Mouse (Mus musculus) v-Abl transformed pro-B cells (cell line): Measurements from ENCODE around the gene Cd4.

Experiments
- in situ Hi-C, 2 experiments: fragments of 400-800 bp; cut with MboI; formaldehyde crosslinking; loops; one replicate each; pipeline ENCODE4 v1.15.1; 2025; ENCODE audit not compliant: unreplicated experiment in 2 of 2

The Cd4 gene

DNA sequence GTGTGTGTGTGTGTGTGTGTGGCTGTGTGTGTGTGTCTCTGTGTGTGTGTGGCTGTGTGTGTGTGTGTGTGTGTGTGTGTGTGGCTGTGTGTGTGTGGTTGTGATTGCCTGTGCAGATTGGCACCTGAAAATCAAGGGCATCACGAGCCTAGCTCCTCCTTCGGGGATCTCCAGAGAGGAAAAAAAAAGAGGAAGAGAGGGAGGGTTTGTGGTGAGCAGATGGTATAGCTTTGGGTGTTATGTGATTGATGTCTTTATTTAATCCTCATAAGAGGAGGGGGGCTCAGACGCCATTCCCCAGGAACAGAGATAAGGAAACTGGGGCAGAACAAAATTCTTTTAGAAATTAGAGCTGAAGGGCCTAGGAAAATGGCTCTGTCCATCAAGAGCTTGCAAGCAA, 10.3 kb upstream of the Cd4 start:
- in situ Hi-C loops, result loop anchor here in 1 of 2 experiments (25.0 kb wide), 1 partner anchor 714 kb away; no protein-coding TSS in a partner anchor

DNA sequence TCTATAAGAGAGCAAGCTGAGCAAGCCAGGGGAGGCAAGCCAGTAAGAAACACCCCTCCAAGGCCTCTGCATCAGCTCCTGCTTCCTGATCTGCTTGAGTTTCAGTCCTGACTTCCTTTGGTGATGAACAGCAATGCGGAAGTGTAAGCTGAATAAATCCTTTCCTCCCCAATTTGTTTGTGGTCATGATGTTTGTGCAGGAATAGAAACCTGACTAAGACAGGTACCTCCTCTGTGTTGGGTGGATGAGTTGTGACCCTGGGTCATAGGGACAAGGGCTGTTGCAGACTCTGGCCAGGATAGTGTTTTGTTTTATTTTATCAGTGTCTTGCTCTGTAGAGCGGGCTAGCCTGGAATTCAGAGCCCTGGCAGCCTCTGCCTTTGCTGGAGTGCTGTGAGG, 6.1 kb upstream of the Cd4 start:
- in situ Hi-C loops, result loop anchor here in 1 of 2 experiments (25.0 kb wide), 1 partner anchor 718 kb away; no protein-coding TSS in a partner anchor

DNA sequence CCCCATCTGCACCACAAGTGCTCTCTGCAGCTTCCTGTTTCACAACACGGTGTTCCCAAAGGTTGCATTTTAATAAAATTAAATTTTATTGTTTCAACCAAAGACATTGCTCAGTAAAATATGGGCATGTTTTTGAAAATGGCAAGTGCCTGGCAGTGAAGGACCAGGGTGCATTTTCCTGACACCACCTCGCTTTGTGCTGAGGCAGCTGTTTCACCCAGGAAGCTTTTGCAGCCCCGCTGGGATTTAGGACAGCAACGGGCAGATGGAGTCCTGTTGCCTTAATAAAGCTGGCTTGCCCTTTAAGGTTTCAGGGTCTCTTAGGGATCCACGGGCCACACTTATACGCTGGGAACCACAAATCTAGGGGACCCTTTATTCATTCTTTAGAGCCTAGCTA, 3.0 kb upstream of the Cd4 start:
- in situ Hi-C loops, result loop anchor here in 1 of 2 experiments (25.0 kb wide), 1 partner anchor 721 kb away; no protein-coding TSS in a partner anchor

DNA sequence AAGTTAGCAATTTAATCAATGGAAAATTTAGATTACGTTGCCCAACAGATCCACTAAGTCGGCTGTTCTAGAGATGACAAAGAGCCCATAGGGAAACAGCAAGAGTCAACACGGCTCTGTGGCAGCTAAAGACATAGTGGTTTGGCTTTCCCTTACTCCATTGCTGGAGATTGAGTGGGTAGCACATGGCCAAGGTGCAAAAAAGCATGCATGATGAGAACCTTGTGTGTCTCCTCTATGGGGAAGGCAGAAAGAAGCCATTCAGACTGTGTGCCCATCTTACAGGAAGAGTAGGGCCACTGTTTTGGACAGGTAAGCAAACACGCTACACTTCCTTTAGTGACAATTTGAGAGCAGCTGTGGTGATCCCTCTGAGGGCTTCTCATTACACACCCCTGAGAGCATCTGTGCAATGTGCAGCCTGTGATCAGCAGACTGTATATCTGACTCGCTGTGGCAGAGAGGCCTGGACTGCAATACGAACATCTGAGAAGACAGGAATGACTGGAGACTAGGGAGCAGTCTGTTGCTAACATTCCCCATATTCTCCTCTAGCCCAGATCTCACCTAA, 619 bp upstream of the Cd4 start:
- in situ Hi-C loops, result loop anchor here in 1 of 2 experiments (25.0 kb wide), 1 partner anchor 724 kb away; no protein-coding TSS in a partner anchor

DNA sequence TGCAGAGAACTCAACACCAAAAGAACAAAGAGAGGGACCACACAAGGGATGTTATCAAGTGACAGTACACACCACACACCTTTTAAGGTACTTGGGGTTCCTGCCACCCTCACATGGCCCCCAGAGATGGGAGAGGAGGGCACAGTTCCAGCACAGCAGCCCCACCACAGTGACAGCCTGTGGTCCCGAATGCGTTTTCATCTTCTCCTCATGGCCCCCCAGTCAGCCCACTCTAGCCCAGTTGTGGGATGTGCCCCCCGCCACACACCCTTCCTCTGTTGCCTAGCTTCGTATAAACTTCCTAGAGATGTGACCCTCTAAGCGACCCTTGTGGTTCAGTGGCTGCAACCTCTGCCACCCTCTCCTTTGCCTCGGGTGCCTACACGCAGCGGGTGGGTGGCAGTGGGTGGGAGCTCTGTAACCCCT, 2.1 kb downstream of the Cd4 start:
- in situ Hi-C loops, result loop anchor here in 1 of 2 experiments (25.0 kb wide), 1 partner anchor 726 kb away; no protein-coding TSS in a partner anchor

DNA sequence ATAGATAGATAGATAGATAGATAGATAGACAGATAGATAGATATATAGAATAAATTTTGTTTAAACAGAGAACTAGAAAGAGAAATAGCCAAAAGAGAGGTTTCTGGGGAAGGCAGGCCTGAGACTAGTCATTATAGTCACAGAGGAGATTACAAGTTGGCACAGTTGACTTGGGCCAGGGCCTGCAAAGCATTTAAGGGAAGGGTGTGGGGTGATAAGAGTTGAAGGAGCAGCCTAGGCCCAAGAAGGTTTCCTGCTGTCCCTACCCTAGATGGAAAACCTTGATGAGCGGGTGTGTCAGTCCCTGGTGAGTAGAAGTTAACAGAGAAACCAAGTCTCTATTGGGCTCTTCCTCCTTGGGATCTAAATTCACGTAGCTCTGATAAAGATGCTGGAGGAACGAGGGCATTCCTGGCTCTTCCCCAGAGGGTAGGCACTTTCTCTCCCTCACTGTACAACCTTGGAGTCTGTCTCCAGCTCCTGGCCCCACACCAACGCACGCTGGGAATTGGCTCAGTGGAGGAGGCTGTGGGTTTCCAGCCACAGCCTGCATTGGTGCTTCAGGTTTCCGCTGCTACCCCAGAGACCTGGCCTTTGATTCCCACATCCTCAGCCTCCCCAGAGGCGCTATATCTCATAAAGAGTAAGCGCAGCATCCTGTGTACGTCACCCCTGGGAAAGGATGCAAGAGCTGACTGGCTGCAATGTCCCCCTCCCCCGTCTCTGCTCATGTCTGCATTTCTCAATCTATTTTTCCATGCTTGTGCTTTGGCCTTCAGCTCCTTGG, 3.1 kb downstream of the Cd4 start:
- in situ Hi-C loops, result loop anchor here in 1 of 2 experiments (25.0 kb wide), 1 partner anchor 727 kb away; no protein-coding TSS in a partner anchor

DNA sequence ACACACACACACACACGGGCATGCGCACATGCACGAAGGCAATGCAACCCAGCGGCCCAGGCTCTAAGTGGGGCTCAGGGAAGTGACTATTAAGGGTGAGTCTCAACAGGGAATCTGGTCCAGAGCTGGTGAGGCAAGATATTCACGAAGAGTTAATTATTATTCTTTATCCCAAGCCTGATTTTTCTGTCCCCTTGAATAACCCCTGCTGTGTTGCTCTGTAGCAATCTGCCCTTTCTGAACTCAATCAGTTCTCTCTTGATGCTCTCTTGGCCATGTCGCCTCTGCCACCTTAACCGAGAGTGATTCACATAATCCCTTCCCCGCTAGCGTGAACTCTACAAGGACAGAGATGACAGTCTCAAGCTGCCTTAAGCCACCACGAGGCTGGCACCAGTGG, 4.7 kb downstream of the Cd4 start:
- in situ Hi-C loops, result loop anchor here in 1 of 2 experiments (25.0 kb wide), 1 partner anchor 729 kb away; no protein-coding TSS in a partner anchor

DNA sequence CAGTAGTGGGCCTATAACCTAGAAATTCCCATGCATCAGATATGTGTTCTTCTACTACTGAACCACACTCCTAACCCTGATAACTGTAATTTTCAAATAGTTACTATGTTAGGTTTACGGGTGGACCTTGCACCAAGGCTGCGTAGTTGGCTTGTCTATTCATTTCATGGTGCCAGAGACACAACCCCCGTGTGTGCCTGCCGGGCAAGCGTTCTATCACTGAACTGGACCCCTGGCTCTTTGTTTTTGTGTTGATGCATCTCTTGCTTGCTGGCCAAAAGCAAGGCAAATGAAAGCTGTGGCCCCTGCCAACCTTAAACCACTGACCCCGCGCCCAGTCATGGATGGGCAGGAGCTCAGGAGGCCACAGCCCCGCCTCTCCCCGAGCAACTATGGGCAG, 6.2 kb downstream of the Cd4 start:
- in situ Hi-C loops, result loop anchor here in 1 of 2 experiments (25.0 kb wide), 1 partner anchor 730 kb away; no protein-coding TSS in a partner anchor

DNA sequence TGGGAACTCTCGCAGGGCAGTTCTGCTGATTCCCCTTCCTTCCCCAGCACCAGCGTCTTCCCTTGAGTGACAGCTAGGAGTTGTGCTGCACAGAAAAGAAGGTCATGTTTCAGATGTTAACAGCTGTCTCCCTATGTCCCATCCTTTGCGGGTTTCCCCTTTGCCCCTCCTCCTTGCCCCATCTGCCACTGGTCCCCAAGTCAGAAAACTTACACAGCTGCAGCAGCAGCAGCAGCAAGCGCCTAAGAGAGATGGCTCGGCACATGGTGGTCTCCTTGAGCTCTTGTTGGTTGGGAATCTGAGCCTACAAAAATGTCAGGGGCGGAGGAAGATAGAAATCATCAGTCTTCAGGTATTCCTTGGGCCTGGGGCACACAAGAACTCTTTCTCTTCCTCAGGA, 8.6 kb downstream of the Cd4 start:
- in situ Hi-C loops, result loop anchor here in 1 of 2 experiments (25.0 kb wide), 1 partner anchor 733 kb away; no protein-coding TSS in a partner anchor

DNA sequence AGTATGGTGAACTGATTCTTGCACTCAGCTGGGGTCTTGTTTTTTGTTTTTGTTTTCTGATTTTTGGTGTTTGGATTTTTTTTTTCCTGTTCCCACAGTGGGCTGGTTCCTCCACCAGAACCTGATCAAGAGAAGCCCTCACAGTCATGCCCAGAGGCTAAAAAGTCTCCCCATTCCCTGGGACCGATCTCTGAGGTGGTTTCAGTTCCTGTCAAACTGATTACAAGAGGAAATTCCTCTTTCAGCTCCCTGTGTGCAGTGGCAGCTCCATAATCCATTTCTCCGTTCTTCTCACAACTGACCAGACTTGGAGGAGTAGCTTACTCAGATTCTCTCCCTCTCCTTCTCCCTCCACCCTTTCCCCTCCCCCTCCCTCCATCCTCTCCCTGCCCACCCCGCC, 13.7 kb downstream of the Cd4 start:
- in situ Hi-C loops, result loop anchor here in 1 of 2 experiments (25.0 kb wide), 1 partner anchor 738 kb away; no protein-coding TSS in a partner anchor

DNA sequence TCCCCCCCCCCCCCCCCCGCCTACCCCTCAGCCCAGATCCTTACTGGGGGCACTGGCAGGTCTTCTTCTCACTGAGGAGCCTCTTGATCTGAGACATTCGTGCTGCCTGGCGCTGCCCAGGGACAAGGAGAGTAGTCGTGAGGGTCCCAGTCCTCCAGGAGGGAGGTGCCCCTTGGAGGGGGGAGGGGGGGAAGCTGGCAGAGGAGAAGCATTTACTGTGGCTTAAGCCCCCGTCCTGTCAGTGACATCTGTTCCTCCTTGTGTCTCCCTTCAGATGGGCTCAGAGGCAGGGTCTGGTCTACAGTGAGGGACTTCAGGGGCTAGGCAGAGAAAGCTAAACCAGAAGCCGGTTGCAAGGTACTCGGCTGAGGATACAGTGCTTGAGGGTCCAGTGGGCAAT, 21.5 kb downstream of the Cd4 start:
- in situ Hi-C loops, result loop anchor here in 1 of 2 experiments (25.0 kb wide), 1 partner anchor 746 kb away; no protein-coding TSS in a partner anchor

DNA sequence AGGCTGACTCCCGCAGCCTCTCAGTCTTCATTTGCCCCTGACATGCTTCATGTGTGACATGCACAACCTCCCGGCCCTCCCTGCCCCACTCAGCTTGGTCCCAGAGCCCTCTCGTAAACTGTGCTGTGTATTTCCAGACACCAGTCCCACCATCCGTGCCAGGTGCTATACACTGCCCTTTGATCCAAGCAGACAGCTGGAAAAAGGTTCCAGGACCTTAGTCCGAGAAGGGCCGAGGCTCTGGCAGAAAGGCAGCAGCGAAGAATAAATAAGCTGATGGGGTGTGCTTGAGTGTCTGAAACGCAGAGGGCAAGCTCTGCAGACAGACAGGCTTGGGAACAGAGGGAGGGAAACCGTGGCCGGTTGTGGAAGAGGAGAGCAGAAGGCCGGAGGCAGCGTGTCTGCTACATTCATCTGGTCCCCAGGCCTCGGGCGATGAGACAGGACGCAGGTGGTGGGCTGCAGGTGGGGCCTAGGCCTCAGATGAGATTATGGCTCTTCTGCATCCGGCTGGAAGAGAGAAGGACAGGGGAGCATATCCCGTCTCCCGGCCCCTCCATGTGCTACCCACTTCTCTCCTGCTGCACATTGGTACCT, 22.2 kb downstream of the Cd4 start:
- in situ Hi-C loops, result loop anchor here in 1 of 2 experiments (25.0 kb wide), 1 partner anchor 746 kb away; no protein-coding TSS in a partner anchor

DNA sequence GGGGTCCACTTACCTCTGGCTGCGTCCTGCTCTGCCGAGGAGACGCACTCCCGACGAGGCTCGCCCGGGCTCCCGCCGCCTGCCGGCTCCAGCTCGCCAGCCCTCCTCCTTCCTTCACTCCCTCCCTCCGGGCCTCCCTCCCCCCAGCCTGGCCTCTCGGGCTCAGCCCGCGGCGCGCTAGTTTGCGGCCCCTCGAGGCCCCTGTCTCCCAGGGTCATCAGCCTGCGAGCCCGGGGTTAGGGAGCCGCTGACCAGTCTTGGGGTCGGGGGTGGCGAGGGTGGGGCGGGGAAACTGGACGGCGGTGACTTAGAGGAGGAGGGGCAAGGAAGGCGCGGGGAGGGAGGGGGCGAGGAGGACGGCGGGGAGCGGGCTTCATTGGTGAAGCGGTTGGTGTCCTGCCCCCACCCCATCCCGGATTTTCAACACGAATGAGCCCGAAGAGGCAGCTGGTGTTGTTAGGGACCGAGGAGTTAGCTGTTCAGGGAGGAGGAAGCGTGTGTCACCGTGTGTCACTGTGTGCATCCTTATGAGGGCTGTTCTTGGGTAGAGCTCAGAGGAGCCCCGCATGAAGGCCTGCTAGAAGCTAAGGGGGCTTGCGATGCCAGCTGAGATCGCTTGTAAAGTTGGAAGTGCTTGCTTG, 24.2 kb downstream of the Cd4 start, which contains the start of gene Gpr162:
Gpr162 (minus strand) TSS at position 326 of the 641 bp plus-strand sequence.
- in situ Hi-C loops, result loop anchor here in 1 of 2 experiments (25.0 kb wide), 1 partner anchor 749 kb away; no protein-coding TSS in a partner anchor

DNA sequence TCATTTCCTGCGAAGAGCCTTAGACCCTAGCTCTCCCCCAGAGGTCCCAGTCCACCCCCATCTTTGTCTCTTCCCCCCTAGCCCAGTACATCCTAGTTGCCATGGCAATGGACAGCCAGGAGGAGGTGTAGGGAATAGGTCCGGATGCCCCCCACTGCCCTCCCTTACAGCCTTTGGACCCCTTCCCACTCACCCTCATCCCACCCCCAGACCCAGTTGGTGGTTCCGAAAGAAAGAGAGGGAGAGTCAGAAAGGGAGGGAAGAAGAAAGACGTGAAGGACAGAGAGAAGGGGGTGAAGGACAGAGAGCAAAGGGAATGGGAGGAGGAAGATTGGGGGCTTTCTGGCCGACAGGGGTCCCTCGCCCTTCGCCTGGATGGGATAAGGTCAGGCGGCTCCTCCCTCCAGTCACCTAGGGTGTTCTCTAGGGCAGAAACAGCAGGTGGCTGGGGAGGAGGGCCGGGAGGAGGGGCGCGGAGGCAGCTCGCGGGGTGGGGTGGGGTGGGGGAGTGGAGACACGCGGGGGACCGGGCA, 24.8 kb downstream of the Cd4 start:
- in situ Hi-C loops, result loop anchor here in 1 of 2 experiments (25.0 kb wide), 1 partner anchor 749 kb away; no protein-coding TSS in a partner anchor

DNA sequence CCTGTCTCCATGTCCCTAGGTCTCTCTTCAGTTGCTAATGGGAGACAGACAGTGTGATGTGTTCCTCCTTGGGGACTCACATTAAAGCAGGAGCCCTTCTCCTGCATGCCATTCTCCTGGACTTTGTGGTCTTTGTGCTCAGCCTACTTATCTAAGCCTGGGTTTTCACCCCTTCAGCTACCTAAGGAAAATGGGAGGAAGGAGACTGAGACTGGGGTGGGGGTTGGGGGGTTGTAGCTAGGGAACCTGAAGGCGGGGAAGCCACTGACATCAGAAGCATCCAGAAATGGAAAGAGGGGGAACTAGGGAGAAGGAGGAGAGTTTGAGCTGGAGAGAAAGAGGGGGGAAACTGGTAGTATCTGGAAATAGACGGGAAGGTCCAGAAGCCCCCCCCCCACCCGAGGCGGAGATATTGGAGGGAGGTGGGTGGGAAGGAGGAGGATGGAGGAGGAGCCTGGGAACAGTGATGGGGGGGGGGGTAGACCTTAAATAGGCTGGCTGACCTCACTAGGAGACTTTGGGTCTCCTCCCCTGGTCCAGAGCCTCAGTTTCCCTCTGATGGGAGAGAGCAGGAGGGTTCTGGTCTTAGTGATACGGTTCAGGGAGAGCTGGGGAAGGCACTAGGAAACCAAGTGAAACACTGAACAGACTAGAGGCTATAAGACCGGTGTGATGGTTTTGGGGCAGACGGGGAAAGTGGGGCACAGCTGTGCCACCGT, 25.5 kb downstream of the Cd4 start:
- in situ Hi-C loops, result loop anchor here in 1 of 2 experiments (25.0 kb wide), 1 partner anchor 750 kb away; no protein-coding TSS in a partner anchor

DNA sequence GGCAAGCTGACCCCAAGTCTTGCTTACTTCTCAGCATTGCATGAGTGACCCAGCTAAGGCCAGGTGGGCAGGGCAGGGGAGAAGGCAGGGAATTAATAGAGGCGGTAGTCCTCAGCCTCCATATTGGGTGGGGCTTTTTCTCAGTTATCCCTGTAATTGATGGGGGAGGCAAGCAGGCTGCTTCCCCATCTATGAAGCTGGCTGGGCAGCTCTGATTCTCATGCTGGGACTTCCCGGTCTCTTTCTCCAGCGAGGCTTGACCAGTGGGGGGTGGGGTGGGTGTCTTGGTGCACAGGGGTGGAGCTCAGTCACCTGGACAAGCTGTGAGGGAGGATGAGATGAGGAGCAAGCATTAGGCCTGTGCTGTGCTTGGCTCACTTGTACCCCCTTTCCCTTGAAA, 26.2 kb downstream of the Cd4 start:
- in situ Hi-C loops, result loop anchor here in 1 of 2 experiments (25.0 kb wide), 1 partner anchor 750 kb away; no protein-coding TSS in a partner anchor

DNA sequence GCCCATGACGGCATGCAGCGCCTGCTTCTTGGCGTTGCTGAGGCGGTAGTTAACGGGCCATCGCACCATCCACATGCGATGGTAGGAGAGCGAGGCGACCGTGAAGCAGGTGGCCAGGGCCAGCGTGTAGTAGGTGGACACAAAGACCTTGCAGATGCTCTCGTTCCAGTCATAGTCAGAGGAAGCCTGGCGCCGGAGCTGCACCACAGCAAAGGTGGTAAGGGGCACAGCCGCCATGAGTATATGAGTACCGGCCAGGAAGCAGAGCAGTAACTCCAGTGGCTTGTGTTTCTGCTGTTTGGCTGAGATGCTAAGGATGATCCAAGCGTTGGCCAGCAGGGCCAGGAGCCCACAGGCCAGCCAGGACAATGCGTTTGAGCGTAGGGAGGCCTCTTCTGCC, 26.8 kb downstream of the Cd4 start:
- in situ Hi-C loops, result loop anchor here in 1 of 2 experiments (25.0 kb wide), 1 partner anchor 751 kb away; no protein-coding TSS in a partner anchor

DNA sequence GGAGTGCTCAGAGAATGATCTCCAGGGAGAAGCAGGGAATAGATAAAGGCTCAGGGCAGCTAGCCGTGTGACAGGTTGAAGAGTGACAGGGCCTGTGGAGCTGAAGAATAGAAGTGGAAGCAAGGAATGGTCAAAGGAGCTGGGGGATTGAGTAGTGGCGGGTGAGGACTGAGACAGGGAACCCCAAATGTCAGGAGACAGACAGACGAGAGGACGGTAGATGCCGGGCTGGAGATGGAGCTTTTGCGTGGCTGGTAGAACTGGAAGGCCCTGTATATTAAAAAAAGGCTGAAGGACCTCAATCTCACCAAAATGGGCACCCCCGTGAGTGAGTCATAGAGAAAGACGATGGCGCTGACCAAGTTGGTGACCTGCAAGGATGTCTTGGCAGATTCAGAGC, 27.5 kb downstream of the Cd4 start:
- in situ Hi-C loops, result loop anchor here in 1 of 2 experiments (25.0 kb wide), 1 partner anchor 752 kb away; no protein-coding TSS in a partner anchor

DNA sequence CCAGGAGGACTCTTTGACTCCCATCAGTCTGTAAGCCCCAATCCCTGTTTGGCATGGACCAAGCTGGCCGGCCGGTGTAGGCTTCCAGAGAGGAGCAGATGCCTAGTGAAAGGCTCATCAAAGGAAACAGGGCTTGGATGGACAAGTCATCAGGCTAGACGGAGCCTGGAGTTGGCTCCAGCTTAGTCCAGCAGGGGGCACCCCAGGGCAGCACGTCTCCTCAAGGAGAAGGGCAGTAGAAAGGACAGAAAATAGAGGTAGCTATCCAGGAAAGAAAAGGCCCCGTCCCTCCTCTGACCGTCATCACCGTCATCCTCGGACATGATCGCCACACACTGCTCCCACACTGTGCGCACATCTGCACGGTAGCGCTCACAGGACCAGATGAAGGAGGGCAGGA, 28.3 kb downstream of the Cd4 start:
- in situ Hi-C loops, result loop anchor here in 1 of 2 experiments (10.0 to 25.0 kb wide), 2 partner anchors 105 to 753 kb away; partner anchors contain the start of gene Cops7a
